Mouse (Mus musculus): ENCODE results near the gene Cept1.
"Not testable (repeated sequence)": the region's sequence is repeated elsewhere in the genome, so short reads cannot be mapped to it uniquely, and the experiment has no call there.

Gene Cept1

GRCm38 (mm10) chr3:106547171-106547923 is at the start of gene Cept1, which contains the start of gene Dram2:
Gene Cept1, minus strand, starts transcription at chr3:106547802.
Gene Dram2, plus strand, starts transcription at chr3:106547798.
- peak; percentile 95 for DNase-seq (ENCODE audit: low spot score)

- DNase-seq (ENCODE audit: low spot score): not testable (repeated sequence)
Observed at GRCm38 (mm10) chr3:106593631-106594030, 46.0 kb upstream of the Cept1 start.

- DNase-seq (ENCODE audit: low spot score): no peak
Observed at GRCm38 (mm10) chr3:106579296-106579695, 31.7 kb upstream of the Cept1 start.

- no peak for DNase-seq (ENCODE audit: low spot score)
Observed at GRCm38 (mm10) chr3:106573191-106573590, 25.6 kb upstream of the Cept1 start.

GRCm38 (mm10) chr3:106565876-106566275 is 18.3 kb upstream of the Cept1 start:
- no peak for DNase-seq (ENCODE audit: low spot score)

- DNase-seq (ENCODE audit: low spot score): no peak
Observed at GRCm38 (mm10) chr3:106558271-106558670, 10.7 kb upstream of the Cept1 start.

GRCm38 (mm10) chr3:106555743-106556250 is 8.2 kb upstream of the Cept1 start:
- DNase-seq (ENCODE audit: low spot score): no peak

GRCm38 (mm10) chr3:106553411-106553810 is 5.8 kb upstream of the Cept1 start:
- DNase-seq (ENCODE audit: low spot score): no peak

- DNase-seq (ENCODE audit: low spot score): no peak
Observed at GRCm38 (mm10) chr3:106548971-106549370, 1.4 kb upstream of the Cept1 start.

GRCm38 (mm10) chr3:106547924-106548539 is 430 bp upstream of the Cept1 start:
- peak; percentile 44 for DNase-seq (ENCODE audit: low spot score)

GRCm38 (mm10) chr3:106544721-106545316 is 2.8 kb downstream of the Cept1 start:
- no peak for DNase-seq (ENCODE audit: low spot score)

- no peak for DNase-seq (ENCODE audit: low spot score)
Observed at GRCm38 (mm10) chr3:106533277-106533676, 14.3 kb downstream of the Cept1 start.

GRCm38 (mm10) chr3:106528032-106528431 is 19.6 kb downstream of the Cept1 start:
- DNase-seq (ENCODE audit: low spot score): no peak

GRCm38 (mm10) chr3:106526411-106526810 is 21.2 kb downstream of the Cept1 start:
- DNase-seq (ENCODE audit: low spot score): no peak

- no peak for DNase-seq (ENCODE audit: low spot score)
Observed at GRCm38 (mm10) chr3:106522730-106523129, 24.9 kb downstream of the Cept1 start.

- DNase-seq (ENCODE audit: low spot score): no peak
Observed at GRCm38 (mm10) chr3:106515016-106515415, 32.6 kb downstream of the Cept1 start.

GRCm38 (mm10) chr3:106510669-106511068 is 36.9 kb downstream of the Cept1 start:
- no peak for DNase-seq (ENCODE audit: low spot score)

GRCm38 (mm10) chr3:106502892-106503291 is 44.7 kb downstream of the Cept1 start:
- no peak for DNase-seq (ENCODE audit: low spot score)

GRCm38 (mm10) chr3:106500510-106500909 is 47.1 kb downstream of the Cept1 start:
- no peak for DNase-seq (ENCODE audit: low spot score)

GRCm38 (mm10) chr3:106496996-106497395 is 50.6 kb downstream of the Cept1 start:
- no peak for DNase-seq (ENCODE audit: low spot score)

GRCm38 (mm10) chr3:106496045-106496721 is 51.4 kb downstream of the Cept1 start:
- no peak for DNase-seq (ENCODE audit: low spot score)

GRCm38 (mm10) chr3:106495346-106496044 is 52.1 kb downstream of the Cept1 start:
- DNase-seq (ENCODE audit: low spot score): no peak

All from embryo, embryonic 10 days (tissue).